Mouse (Mus musculus) c-Kit-negative CD71-positive TER-119-positive erythroid progenitor cells, embryonic 14.5 days (primary cell): Measurements from ENCODE around the gene Nosip.

Experiments
- DNase-seq: peaks from one replicate; pipeline ENCODE4 v3.0.0-alpha.2; 2013; ENCODE audit warnings: low read depth, low spot score

Nosip gene

DNA sequence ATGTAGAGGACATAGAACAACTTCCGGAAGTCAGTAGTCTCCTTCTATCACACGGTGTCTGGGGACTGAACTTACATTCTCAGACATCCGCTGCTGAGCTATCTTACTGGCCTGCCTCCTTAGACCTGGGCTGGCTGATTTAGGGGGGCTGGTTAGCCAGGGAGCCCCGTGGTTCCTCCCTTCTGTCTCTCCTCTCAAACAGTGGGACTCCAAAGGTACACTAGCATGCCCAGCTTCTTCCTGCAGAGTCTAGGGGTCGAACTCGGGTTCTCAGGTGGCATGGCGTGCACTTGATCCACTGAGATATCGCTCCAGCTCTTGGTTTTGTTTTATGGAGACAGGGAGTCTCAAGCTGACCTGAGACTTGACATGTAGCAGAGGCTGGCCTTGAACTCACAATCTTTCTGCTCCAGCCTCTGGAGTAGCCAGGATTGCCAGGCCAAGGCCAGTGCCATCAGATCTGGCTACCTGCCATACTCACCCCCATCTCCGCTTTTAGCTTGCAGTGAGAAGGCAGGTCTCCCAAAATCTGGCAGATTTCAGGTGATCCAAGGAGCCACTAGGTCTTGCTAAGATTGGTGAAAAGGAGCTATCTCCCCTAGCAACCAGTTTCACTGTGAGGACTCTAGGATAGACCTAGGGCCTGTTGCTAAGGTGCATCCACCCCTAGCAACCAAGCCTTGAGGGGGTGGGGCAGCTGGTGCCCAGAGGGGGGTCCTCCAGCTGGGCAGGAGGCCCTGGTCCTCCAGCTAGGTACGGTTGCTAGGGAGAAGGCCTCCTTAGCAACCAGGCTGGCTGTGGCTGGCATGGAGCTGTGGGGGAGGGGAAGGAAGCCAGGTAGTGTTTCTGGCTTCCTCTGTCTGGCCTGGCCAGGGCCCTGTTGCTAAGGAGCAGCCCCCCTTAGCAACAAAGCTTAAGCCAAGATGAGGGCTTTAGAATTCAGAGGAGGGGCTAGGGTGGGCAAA lies 3.3 kb upstream of the Nosip start:
- DNase-seq: no peak

DNA sequence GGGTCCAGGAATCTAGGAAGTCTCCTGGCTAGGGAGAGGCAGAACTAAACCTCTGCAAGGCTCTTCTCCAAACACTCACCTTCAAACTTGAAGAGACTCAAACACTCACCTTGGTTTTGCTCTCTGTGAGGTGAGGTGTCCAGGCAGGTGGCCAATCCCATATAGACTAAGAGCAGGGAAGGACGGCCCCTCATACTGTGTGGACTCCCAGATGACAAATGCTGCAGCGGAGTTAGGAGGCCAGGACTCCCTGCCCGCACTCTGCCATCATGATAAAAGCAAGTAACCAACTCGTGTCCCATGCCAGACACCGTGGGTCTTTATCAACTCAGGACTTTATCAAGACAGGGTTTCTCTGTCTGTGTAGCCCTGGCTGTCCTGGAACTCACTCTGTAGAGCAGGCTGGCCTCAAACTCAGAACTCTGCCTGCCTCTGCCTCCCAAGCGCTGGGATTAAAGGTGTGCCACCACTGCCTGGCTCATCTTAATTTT lies 1.6 kb upstream of the Nosip start:
- DNase-seq: no peak

DNA sequence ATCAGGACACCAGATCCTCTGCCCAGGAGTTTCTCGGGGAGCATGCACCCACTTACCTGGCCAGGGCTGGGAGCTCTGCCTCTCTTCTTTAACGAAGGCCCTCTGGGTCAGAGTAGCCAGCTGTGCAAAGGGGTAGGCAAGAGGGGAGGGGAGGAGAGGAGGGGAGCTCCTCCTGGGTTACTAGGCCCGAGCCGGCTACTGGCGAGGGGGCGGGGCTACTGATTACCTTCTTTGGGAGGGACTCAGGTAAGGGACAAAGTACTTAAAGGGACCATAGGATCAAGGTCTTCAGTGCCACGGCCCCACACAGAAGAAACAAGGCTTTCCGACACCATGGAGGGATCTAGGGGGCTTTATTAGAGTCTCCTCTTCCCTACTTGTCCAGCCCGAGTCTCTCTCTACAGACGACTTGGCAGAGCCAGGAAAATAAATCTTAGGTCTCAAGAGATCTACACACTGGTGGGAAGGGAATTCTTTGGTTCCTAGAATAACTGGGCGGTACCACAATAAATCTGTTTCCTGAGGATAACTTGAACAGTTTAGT lies 625 bp upstream of the Nosip start:
- DNase-seq: no peak

DNA sequence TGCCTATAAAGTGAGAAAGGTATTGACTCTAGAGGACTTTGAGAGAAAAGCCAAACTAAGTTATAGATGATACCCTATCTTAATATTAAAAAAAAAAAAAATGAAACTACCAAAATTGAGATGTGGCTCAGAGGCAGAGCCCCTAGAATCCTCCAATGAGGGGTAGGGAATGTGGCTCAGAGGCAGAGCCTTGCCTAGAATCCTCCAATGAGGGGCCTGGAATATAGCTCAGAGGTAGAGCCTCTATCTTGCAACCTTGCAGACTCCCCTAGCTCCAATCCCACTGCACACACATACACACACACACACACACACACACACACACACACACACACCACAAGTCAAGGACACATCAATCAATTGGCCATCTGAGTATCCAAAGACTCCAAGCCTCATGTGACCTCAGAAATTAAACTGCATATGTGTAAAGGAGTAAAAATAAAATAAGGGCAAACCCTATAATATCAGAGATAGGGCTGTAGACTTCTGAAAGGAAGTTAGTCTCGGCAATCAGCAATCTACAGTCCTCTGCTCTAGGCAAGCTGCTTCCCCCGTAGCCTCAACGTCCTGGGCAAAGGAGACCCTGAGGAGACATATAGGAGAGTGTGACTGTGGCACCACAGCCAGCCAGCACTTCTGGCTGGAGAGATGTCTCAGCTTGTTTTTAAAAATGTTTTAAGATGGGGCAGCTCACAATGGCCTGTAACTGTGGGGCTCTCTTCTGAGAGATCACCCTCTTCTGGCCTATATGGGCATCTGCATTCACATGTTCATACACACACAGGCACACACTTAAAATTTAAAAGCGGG lies 5.2 kb downstream of the Nosip start:
- DNase-seq: no peak

DNA sequence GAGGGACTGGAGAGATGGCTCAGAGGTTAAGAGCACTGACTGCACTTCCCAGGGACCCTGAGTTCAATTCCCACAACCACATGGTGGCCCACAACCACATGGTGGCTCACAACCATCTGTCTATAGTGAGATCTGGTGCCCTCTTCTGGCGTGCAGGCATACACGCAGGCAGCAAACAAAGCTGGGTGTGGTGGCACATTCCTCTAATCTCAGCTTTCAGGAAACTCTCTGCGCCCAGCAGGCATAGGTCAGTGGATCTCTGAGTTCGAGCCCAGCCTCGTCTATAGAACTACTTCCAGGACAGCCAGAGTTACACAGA lies 5.7 kb downstream of the Nosip start:
- no peak for DNase-seq

DNA sequence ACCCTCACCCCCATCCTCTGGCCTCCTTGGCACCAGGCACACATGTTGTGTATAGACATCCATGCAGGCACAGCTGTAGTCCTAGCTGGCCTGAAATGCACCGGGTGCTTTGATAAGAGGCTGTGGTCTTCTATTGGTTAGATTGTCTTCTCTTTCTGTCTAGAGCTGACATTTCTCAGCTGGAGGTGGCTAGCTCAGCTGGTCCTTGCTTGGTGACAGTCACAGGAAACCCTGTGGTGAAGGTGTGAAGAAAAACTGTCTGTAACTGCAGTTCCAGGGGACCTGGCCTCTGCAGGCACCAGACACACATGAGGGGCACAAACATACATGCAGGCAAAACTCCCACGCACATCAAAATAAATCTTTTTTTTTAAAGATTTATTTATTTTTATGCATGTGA lies 7.4 kb downstream of the Nosip start:
- no peak for DNase-seq

DNA sequence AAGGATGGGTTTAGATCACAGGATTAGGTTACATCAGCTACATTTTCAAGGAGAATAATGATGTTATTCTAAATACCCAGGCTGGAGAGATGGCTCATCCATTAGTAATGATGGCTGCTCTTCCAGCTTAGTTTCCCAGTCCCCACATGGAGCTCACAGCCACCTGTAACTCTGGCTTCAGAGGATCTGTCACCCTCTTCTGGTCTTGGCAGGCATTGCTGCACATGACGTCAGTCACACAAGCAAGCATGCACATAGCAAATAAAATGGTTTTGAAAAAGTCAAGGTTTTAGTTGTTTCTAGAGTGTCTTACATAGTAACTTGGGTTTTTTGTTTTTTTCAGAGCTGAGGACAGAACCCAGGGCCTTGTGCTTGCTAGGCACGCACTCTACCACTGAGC lies 10.0 kb downstream of the Nosip start:
- no peak for DNase-seq

DNA sequence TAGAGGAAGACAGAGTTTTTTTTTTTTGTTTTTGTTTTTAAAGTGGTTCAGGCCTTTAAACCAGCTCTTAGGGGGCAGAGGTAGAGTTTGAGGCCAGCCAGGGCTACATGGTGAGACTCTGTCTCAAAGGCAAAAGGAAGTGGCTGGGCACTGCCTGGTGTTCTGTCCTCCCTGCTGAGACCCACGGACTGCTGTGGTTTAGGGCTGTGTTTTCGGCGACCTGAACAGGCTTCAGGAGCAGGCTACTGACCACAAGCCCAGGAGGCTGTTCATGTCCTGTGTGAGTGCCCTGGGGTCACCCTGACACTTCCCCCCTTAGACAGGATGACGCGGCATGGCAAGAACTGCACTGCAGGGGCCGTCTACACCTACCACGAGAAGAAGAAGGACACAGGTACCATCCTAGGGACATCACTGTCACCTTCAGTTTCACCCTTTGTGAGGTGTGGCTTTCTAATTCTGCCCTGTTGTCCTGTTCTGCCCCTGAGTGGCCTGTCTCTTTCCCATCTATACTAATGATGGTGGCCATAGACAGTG lies 11.0 kb downstream of the Nosip start:
- no peak for DNase-seq

DNA sequence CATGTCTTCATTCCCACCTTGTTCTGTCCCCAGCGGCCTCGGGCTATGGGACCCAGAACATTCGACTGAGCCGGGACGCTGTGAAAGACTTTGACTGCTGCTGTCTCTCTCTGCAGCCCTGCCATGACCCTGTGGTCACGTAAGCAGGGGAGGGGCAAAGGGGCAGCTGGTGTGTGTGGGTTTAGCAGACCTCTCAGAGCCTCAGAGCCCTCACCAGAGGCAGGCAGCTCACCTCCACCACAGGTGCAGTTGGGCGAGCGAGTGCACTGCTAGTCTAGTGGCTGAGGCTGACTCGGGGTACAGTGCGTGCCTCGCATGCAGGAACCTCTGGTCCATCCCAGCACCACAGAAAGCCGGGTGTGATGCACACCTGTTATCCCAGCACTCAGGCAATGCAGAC lies 11.7 kb downstream of the Nosip start:
- DNase-seq: no peak

DNA sequence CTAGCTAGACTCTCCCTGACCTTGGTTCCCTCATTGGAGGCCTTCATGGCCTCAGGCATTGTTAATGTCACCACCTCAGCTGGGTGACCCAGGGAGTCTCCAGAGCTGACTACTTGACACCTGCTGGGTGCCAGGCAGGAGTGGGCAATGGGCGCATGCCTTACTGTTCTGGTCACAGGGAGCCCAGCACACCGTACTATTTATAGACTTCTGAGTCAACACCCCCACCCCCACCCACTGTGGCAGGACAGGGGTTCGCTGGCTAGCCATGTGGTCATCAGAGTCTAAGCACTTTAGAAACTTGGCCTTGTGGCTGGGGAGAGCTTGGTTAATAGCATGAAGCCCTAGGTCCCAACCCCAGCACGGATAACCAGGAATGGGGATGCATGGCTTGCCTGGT lies 13.2 kb downstream of the Nosip start:
- DNase-seq: no peak

DNA sequence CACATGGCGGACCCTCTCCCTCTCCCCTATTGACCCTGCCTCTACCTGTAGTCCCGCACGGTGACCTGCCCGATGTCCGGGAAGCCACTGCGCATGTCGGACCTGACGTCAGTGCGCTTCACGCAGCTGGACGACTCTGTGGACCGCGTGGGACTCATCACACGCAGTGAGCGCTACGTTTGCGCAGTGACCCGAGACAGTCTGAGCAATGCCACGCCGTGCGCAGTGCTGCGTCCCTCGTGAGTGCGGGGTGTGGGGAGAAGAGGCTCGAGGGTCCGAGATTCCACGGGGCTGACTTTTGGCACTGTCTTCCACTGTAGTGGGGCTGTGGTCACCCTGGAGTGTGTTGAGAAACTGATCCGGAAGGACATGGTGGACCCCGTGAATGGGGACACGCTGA lies 14.3 kb downstream of the Nosip start:
- DNase-seq: no peak

DNA sequence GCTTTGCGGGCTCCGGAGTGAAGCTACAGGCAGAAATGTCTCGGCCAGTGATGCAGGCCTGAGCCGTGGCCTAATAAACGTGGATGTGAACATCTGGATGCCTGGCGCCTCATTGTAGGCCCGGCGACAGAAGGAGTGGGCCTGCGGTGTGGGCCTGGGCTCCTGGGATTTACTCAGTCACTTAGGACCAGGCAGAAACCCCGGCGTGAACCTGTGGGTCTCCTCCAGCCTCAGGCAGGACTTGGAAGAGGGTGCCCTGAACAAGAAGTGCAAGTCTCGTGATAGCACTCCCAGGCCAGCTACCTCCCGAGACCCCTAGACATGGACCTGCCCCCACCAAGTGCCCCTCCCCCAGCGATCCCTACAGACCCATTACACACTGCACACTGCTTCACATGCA lies 15.1 kb downstream of the Nosip start:
- no peak for DNase-seq

DNA sequence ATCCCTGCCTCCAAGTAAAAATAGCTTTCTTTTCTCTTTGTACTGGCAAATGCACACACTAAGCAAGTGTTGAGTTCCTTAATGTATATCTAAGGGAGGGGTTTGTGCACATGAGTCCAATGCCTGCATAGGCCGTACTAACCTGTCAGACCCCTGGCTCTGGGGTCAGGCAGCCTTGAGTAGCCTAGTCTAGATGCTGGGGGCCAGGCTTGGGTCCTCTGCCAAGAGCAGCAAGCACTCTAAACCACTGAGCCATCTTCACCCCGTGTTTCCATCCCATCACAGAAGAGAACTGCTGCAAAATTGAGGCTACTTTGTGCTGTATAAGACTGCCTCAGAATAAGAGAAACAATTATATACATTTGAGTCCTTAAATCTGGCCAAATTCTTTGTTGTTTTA lies 15.6 kb downstream of the Nosip start:
- DNase-seq: no peak

DNA sequence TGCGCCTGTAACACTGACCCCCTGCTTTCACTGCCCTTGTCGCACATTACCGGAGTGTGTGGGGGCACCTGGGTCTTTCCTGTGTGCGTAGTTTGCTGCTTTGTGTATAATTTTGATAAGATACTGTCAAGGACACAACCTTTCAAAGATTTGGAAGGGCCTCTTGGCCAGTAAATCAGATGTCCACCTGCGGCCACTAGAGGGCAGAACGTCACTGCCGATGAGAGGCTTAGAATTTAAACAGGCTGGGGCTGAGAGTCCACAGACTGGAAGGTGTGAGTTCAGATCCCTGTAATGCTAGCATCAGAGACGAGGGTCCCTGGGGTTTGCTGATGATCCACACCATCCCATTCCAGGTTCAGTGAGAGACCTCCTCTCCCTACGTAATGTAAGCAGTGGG lies 16.3 kb downstream of the Nosip start:
- DNase-seq: peak; percentile 49

DNA sequence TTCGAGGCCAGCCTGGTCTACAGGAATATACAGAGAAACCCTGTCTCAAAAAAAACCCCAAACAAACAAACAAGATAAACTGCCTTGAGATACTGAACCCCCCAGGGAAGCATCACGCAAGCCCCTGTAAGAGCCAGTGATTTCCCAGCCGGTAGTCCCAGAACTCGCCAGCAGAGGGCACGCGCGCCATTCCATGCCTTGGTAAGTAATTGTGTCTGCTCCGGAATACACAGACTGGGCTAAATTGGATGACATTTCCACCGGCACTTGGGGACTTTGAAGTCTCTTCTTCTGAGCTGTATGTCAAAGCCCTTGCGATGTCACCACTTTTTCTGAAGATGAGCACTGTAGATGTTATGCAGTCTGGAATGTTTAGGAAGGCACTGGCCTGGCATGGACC lies 17.6 kb downstream of the Nosip start:
- DNase-seq: peak; percentile 68

DNA sequence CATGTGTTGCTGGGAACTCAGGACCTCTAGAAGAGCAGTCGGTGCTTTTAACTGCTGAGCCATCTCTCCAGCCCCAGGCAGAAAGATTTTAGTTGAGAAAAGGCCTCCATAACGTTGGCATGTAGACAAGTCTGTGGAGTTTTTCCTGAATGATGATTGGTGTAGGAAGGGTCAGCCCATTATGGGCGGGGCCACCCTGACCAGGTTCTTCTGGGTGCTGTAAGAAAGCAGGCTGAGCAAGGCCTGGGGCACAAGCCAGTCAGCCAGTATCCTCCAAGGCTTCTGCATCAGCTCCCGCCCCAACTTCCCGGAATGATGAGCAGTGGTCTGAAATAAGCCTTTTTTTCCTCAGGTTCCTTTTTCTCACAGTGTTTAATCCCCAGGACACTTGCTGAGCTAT lies 18.8 kb downstream of the Nosip start:
- DNase-seq: no peak

DNA sequence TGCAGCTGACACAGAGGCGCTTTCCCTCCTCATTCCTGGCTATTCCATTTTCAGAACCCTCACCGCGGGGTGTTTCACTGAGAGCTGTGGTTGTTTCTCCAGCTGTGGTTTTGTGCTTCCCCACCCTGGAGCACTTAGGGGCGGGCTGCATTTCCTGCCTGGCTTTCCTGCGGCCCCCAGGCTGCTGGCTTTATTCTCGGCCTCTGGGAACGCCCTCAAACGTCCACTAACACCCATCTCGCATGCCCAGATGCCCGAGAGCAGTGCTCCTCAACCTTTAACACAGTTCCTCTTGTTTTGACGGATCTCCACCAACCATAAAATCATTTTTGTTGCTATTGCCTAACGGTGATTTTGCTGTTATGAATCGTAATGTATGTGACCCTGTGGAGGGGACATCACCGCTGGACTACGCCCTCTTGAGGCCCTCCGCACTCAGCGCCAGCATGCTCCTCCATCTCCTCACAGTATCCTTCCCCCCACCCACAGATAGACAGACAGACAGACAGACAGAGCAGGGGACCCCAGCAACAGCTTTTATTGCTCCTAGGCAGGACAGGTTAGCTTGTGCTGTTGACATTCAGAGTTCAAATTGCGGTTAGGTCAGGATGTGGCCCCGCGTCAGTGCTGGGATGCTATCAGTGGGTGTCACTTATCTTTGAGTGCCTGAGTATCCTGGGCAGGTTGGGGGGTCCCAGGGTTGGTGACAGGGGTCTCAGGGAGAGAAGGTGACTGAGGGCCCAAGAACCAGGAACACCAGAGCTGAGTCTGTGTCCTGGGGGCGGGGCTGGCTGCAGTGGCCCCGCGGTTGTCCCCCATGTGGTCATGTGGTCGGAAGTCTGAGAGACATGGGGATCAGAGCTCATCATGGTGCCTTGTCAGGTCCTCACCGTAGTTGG lies 20.4 kb downstream of the Nosip start:
- DNase-seq: no peak

DNA sequence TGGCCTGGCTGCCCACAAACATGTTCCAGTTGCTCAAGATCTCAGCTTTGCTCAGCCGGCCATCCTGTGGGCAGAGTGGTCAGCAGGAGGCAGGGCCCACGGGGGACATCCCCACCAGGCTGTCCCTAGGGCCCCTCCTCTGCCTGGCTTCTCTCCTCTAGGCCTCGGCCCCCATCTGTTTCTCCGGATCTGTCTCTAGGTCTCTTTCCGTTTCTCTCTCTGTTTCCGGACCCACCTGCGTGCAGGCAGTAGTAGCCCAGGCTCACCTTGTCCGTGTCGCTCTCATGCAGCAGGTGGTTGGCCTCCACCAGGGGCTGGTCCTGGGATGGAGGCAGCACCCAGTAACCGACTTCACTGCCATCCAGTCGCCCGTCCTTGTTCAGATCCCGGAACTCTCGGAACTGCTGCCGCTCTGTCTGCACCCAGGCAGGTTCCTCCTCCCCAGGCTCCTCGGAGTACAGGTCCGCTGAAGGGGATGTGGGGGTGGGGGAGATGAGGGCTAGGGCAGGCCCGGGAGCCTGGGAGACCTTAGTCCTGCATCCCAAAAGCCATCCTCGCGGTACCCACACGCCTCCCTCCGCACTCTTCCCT lies 21.2 kb downstream of the Nosip start:
- DNase-seq: no peak

DNA sequence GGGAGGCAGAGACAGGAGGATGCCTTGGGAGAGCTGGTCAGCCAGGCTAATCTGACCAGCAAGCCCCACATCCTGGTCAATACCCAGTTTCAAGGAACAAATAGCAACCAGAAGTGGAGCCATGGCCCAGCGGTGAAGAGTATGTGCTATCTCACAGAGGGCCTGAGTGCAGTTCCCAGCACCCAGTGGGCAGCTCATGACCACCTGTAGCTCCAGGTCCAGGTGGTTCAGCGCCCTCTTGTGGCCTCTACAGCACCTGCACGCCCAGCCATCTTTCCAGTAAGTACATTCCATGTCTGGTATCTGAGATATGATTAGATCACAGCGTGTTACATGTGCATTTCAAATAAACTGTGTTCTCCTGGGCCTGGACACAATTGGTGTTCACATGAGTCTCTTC lies 23.9 kb downstream of the Nosip start:
- no peak for DNase-seq

DNA sequence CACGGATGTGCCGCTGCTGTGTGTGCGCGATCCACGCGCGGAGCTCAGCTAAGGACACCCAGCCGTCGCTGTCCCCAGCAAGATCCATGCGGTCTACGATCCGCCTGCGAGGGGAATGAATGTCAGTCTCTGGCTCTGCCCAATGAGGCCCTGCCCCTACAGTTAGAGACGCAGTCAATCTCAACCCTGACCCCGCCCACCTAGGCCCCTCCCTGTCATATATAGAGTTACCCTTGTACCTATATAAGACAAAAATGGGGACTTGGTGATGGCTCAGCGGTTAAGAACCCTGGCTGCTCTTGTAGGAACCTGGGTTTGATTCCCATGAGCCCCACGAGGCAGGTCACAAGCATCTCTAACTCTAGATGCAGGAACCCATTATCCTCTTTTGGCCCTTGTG lies 26.4 kb downstream of the Nosip start:
- DNase-seq: no peak
